Mouse (Mus musculus): Measurements from ENCODE around the gene Zfp800. TPM values are rescaled to one million over a fixed set of nuclear protein-coding genes. Genes with fewer than 3 reads are reported as not detected.

Gene Zfp800
- total and polyA plus RNA-seq, 3 experiments, result 41.6 to 71.9 (median 43.2) TPM

- TF ChIP-seq EP300 (IDR thresholded peaks at IDR 0.05; ENCODE audit: low read depth in 1 of 2, low read length in 2 of 2) (no peak), ZMIZ1 (IDR thresholded peaks at IDR 0.05; ENCODE audit: low read depth, low read length) (no peak), TAL1 (IDR thresholded peaks at IDR 0.05; ENCODE audit: low read length) (no peak), POLR2A (IDR thresholded peaks at IDR 0.05; ENCODE audit: control insufficient read depth in 1 of 2, insufficient read depth in 1 of 2, low read depth in 1 of 2, low read length in 2 of 2, poor library complexity in 1 of 2) (no peak), MXI1 (IDR thresholded peaks at IDR 0.05; ENCODE audit: low read depth, low read length) (no peak), USF2 (IDR thresholded peaks at IDR 0.05; ENCODE audit: borderline replicate concordance in 1 of 2, insufficient read depth in 1 of 2, low read depth in 1 of 2, low read length in 2 of 2) (no peak), NELFE (IDR thresholded peaks at IDR 0.05; ENCODE audit: low read depth, low read length) (no peak), TBP (IDR thresholded peaks at IDR 0.05; ENCODE audit: low read depth, low read length) (no peak), MAZ (IDR thresholded peaks at IDR 0.05; ENCODE audit: low read depth, low read length) (no peak)
- Histone ChIP-seq H3K4me3 (ENCODE audit: control insufficient read depth in 1 of 2, insufficient read depth in 1 of 2, low read depth in 2 of 2, low read length in 2 of 2) (no peak overlapping the region), H3K36me3 (ENCODE audit: control insufficient read depth in 1 of 2, insufficient read depth in 2 of 2, low read length in 2 of 2) (no peaks in the 10 kb centered on the region), H3K79me2 (ENCODE audit: control insufficient read depth, insufficient read depth, low read length, poor library complexity) (no peaks in the 10 kb centered on the region), H3K4me1 (ENCODE audit: control insufficient read depth in 1 of 2, insufficient read depth in 2 of 2, low read length in 2 of 2) (no peaks in the 10 kb centered on the region), H3K9ac (ENCODE audit: control insufficient read depth, low read depth, low read length, poor library complexity, severe bottlenecking) (no peak overlapping the region), H3K27ac (ENCODE audit: control insufficient read depth, low read depth, low read length) (no peak overlapping the region), H3K9me3 (replicated peaks; ENCODE audit: insufficient read depth, low read length) (no peaks in the 10 kb centered on the region), H3K27me3 (ENCODE audit: control insufficient read depth in 1 of 2, insufficient read depth in 2 of 2, low read length in 2 of 2) (no peaks in the 10 kb centered on the region)
- no peak for DNase-seq (ENCODE audit: low read depth, low spot score)
Observed at GRCm38 (mm10) chr6:28430795-28431537, 33.2 kb upstream of the Zfp800 start.

DNA sequence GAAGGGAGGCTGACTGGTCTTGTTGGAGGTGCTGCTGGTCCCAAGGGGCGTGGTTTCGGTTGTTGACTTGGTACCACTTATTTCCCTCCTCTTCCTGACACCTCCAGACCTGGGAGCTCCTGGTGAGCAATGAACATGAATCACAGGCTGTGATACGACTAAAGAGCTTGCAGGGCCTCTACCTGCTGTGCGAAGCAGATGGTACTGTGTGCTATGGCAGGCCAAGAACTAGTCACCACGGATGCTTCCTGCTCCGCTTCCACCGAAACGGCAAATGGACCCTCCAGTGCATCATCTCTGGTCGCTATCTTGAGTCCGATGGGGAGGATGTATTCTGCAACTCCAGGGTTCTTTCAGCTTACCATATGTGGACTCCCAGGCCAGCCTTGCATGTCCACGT is 32.1 kb upstream of the Zfp800 start:
- Histone ChIP-seq H3K4me1 (ENCODE audit: control insufficient read depth in 1 of 2, insufficient read depth in 2 of 2, low read length in 2 of 2) (peaks cover 0 to 3% of the 10 kb centered on the region in 2 experiments; a peak in 1 of 4 replicates), H3K9me3 (replicated peaks; ENCODE audit: insufficient read depth, low read length) (no peaks in the 10 kb centered on the region), H3K4me3 (ENCODE audit: control insufficient read depth in 1 of 2, insufficient read depth in 1 of 2, low read depth in 2 of 2, low read length in 2 of 2) (no peak overlapping the region), H3K9ac (ENCODE audit: control insufficient read depth, low read depth, low read length, poor library complexity, severe bottlenecking) (no peak overlapping the region), H3K36me3 (ENCODE audit: control insufficient read depth in 1 of 2, insufficient read depth in 2 of 2, low read length in 2 of 2) (peaks cover 0 to 2% of the 10 kb centered on the region in 2 experiments; a peak in 2 of 4 replicates), H3K27me3 (ENCODE audit: control insufficient read depth in 1 of 2, insufficient read depth in 2 of 2, low read length in 2 of 2) (no peaks in the 10 kb centered on the region), H3K79me2 (ENCODE audit: control insufficient read depth, insufficient read depth, low read length, poor library complexity) (no peaks in the 10 kb centered on the region), H3K27ac (ENCODE audit: control insufficient read depth, low read depth, low read length) (no peak overlapping the region)
- no peak for TF ChIP-seq POLR2AphosphoS2 (IDR thresholded peaks at IDR 0.05; ENCODE audit: low read length)
- TF ChIP-seq MYB (IDR thresholded peaks at IDR 0.05; ENCODE audit: low read depth, low read length), result no peak
- no peak for TF ChIP-seq JUND (IDR thresholded peaks at IDR 0.05; ENCODE audit: low read depth, low read length)
- no peak for TF ChIP-seq E2F4 (IDR thresholded peaks at IDR 0.05; ENCODE audit: borderline replicate concordance, low read depth, low read length)
- TF ChIP-seq EP300 (IDR thresholded peaks at IDR 0.05; ENCODE audit: low read depth in 1 of 2, low read length in 2 of 2), result no peak
- TF ChIP-seq POLR2AphosphoS5 (IDR thresholded peaks at IDR 0.05; ENCODE audit: borderline replicate concordance, low read depth, low read length), result no peak
- no peak for TF ChIP-seq USF2 (IDR thresholded peaks at IDR 0.05; ENCODE audit: borderline replicate concordance in 1 of 2, insufficient read depth in 1 of 2, low read depth in 1 of 2, low read length in 2 of 2)
- TF ChIP-seq SMC3 (IDR thresholded peaks at IDR 0.05; ENCODE audit: low read depth, low read length), result no peak
- TF ChIP-seq MEF2A (IDR thresholded peaks at IDR 0.05; ENCODE audit: extremely low read depth, insufficient replicate concordance, low read depth, low read length, poor library complexity, severe bottlenecking), result no peak
- TF ChIP-seq POLR2A (IDR thresholded peaks at IDR 0.05; ENCODE audit: control insufficient read depth in 1 of 2, insufficient read depth in 1 of 2, low read depth in 1 of 2, low read length in 2 of 2, poor library complexity in 1 of 2), result no peak
- no peak for TF ChIP-seq GABPA (IDR thresholded peaks at IDR 0.05; ENCODE audit: low read depth, low read length)
- TF ChIP-seq MAX (IDR thresholded peaks at IDR 0.05; ENCODE audit: low read length), result no peak
- TF ChIP-seq ETS1 (IDR thresholded peaks at IDR 0.05; ENCODE audit: low read depth, low read length), result no peak
- DNase-seq (ENCODE audit: low read depth, low spot score), result no peak

Data from MEL (cell line).